Mouse (Mus musculus) liver, embryonic 16.5 days (tissue): ENCODE measurements around the gene Fkbp5. TPM values are rescaled to one million over a fixed set of nuclear protein-coding genes. Genes with fewer than 3 reads are reported as not detected.
A peak's percentile ranks its signal among the peaks of the same experiment; 100 is the strongest.
"Not testable (repeated sequence)": the region's sequence is repeated elsewhere in the genome, so short reads cannot be mapped to it uniquely, and the experiment has no call there.

Experiments
- ATAC-seq: fragments of 200-750 bp; cut with Nextera tagmentation; 2 replicates; pipeline ENCODE4 v1.8.0; 2017; ENCODE audit warnings: low read depth, mild to moderate bottlenecking, moderate number of reproducible peaks, moderate library complexity
- H3K27ac ChIP-seq: fragments of 300-500 bp; sonication (generic); 2 replicates; pipeline ENCODE4 v1.5.1; 2014; ENCODE audit warnings: mild to moderate bottlenecking, low read length
- H3K27me3 ChIP-seq: fragments of 300-500 bp; sonication (generic); 2 replicates; pipeline ENCODE4 v1.6.1; 2014; ENCODE audit warnings: low read depth, low read length, mixed read lengths; ENCODE audit not compliant: control insufficient read depth, insufficient read depth
- H3K36me3 ChIP-seq: fragments of 300-500 bp; sonication (generic); 2 replicates; pipeline ENCODE4 v1.6.1; 2014; ENCODE audit warnings: mild to moderate bottlenecking; ENCODE audit not compliant: control insufficient read depth, insufficient read depth
- H3K4me1 ChIP-seq: fragments of 300-500 bp; sonication (generic); 2 replicates; pipeline ENCODE4 v1.6.1; 2014; ENCODE audit warnings: low read depth, low read length, mixed read lengths; ENCODE audit not compliant: control insufficient read depth
- H3K4me2 ChIP-seq: fragments of 300-500 bp; sonication (generic); 2 replicates; pipeline ENCODE4 v1.6.1; 2014; ENCODE audit warnings: low read depth, low read length, mixed read lengths
- H3K4me3 ChIP-seq: fragments of 300-500 bp; sonication (generic); 2 replicates; pipeline ENCODE4 v1.5.1; 2014; ENCODE audit warnings: low read depth, mild to moderate bottlenecking, low read length
- H3K9ac ChIP-seq: fragments of 300-500 bp; sonication (generic); 2 replicates; pipeline ENCODE4 v1.6.1; 2014; ENCODE audit warnings: low read depth, low read length
- H3K9me3 ChIP-seq: fragments of 300-500 bp; sonication (generic); replicated peaks from 2 replicates; pipeline ENCODE4 v1.6.1; 2016; ENCODE audit warnings: low read length; ENCODE audit not compliant: control insufficient read depth
- WGBS: fragments of 180-500 bp; shearing (Covaris S2); extraction: QIAGEN DNeasy Blood & Tissue Kit; methylation state at CpG from one replicate; pipeline ENCODE4 v1.1.7; 2014; ENCODE audit not compliant: insufficient replicate concordance; 5-methylcytosine and 5-hydroxymethylcytosine counted together
- polyA plus RNA-seq: library from polyadenylated mRNA; unstranded; fragments of >200 nt; fragmentation: Nextera tagmentation; extraction: Ambion mirVana; gene quantifications from 2 replicates; pipeline ENCODE4 v1.2.1, GENCODE M21; 2015

Gene Fkbp5
- polyA plus RNA-seq, 1 experiment from 2014 or later: 21.5 TPM

- H3K27me3 ChIP-seq: no peaks in the 10 kb centered on the region
- H3K27ac ChIP-seq: no peak overlapping the region
These were observed 88.7 kb downstream of the Fkbp5 start for GRCm38 (mm10) chr17:28428474-28429258.

DNA sequence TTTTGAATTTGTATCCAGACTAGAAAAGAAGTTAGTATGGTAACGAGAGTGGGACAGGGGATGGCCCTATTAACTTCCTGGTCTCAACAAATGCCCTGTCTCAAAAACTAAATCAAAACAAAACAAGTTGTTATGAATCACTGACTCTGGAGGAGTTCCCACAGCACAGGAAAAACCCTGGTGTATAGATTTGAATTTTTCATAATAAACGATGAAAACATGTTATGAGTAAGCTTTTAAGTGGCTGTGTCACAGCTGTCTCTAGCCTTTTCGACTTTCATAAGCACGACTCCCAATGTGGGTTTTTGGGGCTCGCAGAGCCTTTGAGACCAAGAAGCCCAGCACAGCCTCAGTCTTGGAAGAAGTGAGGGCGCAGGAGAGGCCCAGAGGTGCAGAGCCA is 89.7 kb downstream of the Fkbp5 start:
- no peak overlapping the region for H3K9ac ChIP-seq
- H3K9me3 ChIP-seq: no peaks in the 10 kb centered on the region
- no peak overlapping the region for H3K27ac ChIP-seq
- no peaks in the 10 kb centered on the region for H3K27me3 ChIP-seq
- 77% methylated on average over 6 of the region's 6 CpGs for WGBS
- H3K4me3 ChIP-seq: no peak overlapping the region
- H3K4me2 ChIP-seq: no peak overlapping the region
- no peaks in the 10 kb centered on the region; the same call in 1 of the 2 replicates for H3K4me1 ChIP-seq
- H3K36me3 ChIP-seq: peaks cover 3% of the 10 kb centered on the region; the same call in 1 of the 2 replicates
- ATAC-seq: no peak

More at GRCm38 (mm10) chr17:28428474-28429258, 88.7 kb downstream of the Fkbp5 start:
- H3K4me1 ChIP-seq: no peaks in the 10 kb centered on the region; the same call in 1 of the 2 replicates
- H3K4me2 ChIP-seq: no peak overlapping the region
- H3K9ac ChIP-seq: no peak overlapping the region
- 58% methylated on average over 15 of the region's 15 CpGs for WGBS
- H3K36me3 ChIP-seq: peaks cover 3% of the 10 kb centered on the region; the same call in 1 of the 2 replicates
- H3K4me3 ChIP-seq: no peak overlapping the region
- H3K9me3 ChIP-seq: no peaks in the 10 kb centered on the region
- ATAC-seq: no peak

GRCm38 (mm10) chr17:28424373-28424772 is 93.0 kb downstream of the Fkbp5 start:
- Histone ChIP-seq H3K4me3 (no peak overlapping the region), H3K27ac (no peak overlapping the region), H3K4me1 (peaks cover 2% of the 10 kb centered on the region; the same call in 1 of the 2 replicates), H3K36me3 (peaks cover 3% of the 10 kb centered on the region; the same call in 1 of the 2 replicates), H3K9ac (no peak overlapping the region), H3K9me3 (no peaks in the 10 kb centered on the region), H3K4me2 (no peak overlapping the region), H3K27me3 (no peaks in the 10 kb centered on the region)
- WGBS: 73% methylated on average over 6 of the region's 6 CpGs
- peak; percentile 56; the same call in 1 of the 2 replicates for ATAC-seq

- Histone ChIP-seq H3K9ac (no peak overlapping the region), H3K27ac (peak overlapping the region; percentile 17), H3K36me3 (no peaks in the 10 kb centered on the region), H3K27me3 (no peaks in the 10 kb centered on the region), H3K9me3 (no peaks in the 10 kb centered on the region), H3K4me2 (no peak overlapping the region), H3K4me3 (no peak overlapping the region), H3K4me1 (peaks cover 2% of the 10 kb centered on the region; the same call in 1 of the 2 replicates)
- 64% methylated on average over 5 of the region's 5 CpGs for WGBS
- no peak for ATAC-seq
These were observed 96.3 kb downstream of the Fkbp5 start for GRCm38 (mm10) chr17:28421071-28421470.

- no peaks in the 10 kb centered on the region for H3K9me3 ChIP-seq
- H3K9ac ChIP-seq: no peak overlapping the region
- no peak for ATAC-seq
- H3K4me3 ChIP-seq: no peak overlapping the region
- 32% methylated on average over 12 of the region's 12 CpGs for WGBS
- H3K4me1 ChIP-seq: peaks cover 2% of the 10 kb centered on the region; the same call in 1 of the 2 replicates
- peak overlapping the region; percentile 17 for H3K27ac ChIP-seq
- H3K4me2 ChIP-seq: no peak overlapping the region
- no peaks in the 10 kb centered on the region for H3K27me3 ChIP-seq
- H3K36me3 ChIP-seq: no peaks in the 10 kb centered on the region
These were observed 96.9 kb downstream of the Fkbp5 start for GRCm38 (mm10) chr17:28420229-28421051.

DNA sequence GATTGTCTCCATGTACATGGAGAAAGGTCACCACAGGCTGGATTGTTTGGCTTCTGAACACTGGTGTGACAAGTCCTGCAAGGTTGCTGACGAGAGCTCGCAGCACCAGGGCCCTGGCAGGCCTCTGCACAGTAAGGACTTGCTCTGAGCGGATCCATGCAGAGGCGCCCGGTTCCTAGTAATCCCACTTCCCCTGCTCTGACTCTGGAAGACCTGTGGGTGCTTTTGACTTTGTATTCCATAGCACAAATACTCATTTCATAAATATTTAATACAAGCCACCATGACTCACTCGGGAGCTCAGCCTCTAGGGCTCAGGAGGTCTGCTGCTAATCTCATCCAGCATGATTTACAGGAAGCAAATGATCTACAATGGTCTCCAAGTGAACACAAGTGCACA is 97.7 kb downstream of the Fkbp5 start:
- Histone ChIP-seq H3K4me1 (peaks cover 2% of the 10 kb centered on the region; the same call in 1 of the 2 replicates), H3K9ac (no peak overlapping the region), H3K27me3 (no peaks in the 10 kb centered on the region), H3K27ac (no peak overlapping the region; the same call in 1 of the 2 replicates), H3K4me2 (no peak overlapping the region), H3K36me3 (no peaks in the 10 kb centered on the region), H3K9me3 (no peaks in the 10 kb centered on the region), H3K4me3 (no peak overlapping the region)
- 74% methylated on average over 6 of the region's 6 CpGs for WGBS
- no peak for ATAC-seq

DNA sequence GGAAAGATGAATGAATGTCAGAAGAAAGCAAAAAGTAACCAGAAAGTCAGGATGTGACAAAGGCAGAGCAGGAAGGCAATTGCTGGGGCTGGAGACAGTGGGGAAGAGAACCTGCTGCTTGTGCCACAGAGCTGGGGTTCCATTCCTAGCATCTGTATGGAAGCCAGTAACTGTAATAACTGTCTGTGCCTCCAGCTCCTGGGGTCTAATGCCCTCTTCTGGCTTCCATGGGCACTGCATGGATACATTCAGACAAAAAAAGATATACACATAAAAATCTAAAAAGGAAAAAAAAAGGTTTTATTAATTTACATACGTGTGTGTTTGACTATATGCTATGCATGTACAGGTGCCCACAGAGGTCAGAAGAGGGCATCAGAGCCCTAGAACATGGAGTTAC is 98.4 kb downstream of the Fkbp5 start:
- WGBS: 78% methylated on average over 1 of the region's 1 CpGs

GRCm38 (mm10) chr17:28418481-28418880 is 98.8 kb downstream of the Fkbp5 start:
- ATAC-seq, H3K4me3 ChIP-seq: not testable (repeated sequence)

More for the DNA sequence above, 98.4 kb downstream of the Fkbp5 start:
- H3K9ac ChIP-seq: no peak overlapping the region
- no peak overlapping the region for H3K27ac ChIP-seq
- no peaks in the 10 kb centered on the region for H3K36me3 ChIP-seq
- no peak overlapping the region for H3K4me3 ChIP-seq
- no peak for ATAC-seq
- no peaks in the 10 kb centered on the region for H3K9me3 ChIP-seq
- peaks cover 2% of the 10 kb centered on the region; the same call in 1 of the 2 replicates for H3K4me1 ChIP-seq
- H3K27me3 ChIP-seq: no peaks in the 10 kb centered on the region
- H3K4me2 ChIP-seq: no peak overlapping the region

More at GRCm38 (mm10) chr17:28418481-28418880, 98.8 kb downstream of the Fkbp5 start:
- not testable (repeated sequence) for H3K27ac ChIP-seq, H3K4me2 ChIP-seq, H3K4me1 ChIP-seq, H3K9me3 ChIP-seq, H3K36me3 ChIP-seq, H3K27me3 ChIP-seq, H3K9ac ChIP-seq
